Mouse (Mus musculus) lung, postnatal 0 days (tissue): ENCODE results near the gene Cdk4. TPM values are rescaled to one million over a fixed set of nuclear protein-coding genes. Genes with fewer than 3 reads are reported as not detected.

ENCODE experiments used
- ATAC-seq: fragments of 200-750 bp; cut with Nextera tagmentation; 2 replicates; pipeline ENCODE4 v1.8.0; 2017; ENCODE audit warnings: moderate library complexity
- DNase-seq: peaks from one replicate; pipeline ENCODE4 v3.0.0-alpha.2; 2016; ENCODE audit warnings: low spot score
- H3K27ac ChIP-seq: fragments of 300-500 bp; sonication (generic); 2 replicates; pipeline ENCODE4 v1.5.1; 2014; ENCODE audit warnings: antibody characterized with exemption, mild to moderate bottlenecking, low read length, mixed read lengths
- H3K27me3 ChIP-seq: fragments of 300-500 bp; sonication (generic); replicated peaks from 2 replicates; pipeline ENCODE4 v1.6.1; 2014; ENCODE audit warnings: low read length, mixed read lengths; ENCODE audit not compliant: insufficient read depth
- H3K36me3 ChIP-seq: fragments of 300-500 bp; sonication (generic); 2 replicates; pipeline ENCODE4 v1.6.1; 2014; ENCODE audit warnings: low read length, mixed read lengths; ENCODE audit not compliant: insufficient read depth
- H3K4me1 ChIP-seq: fragments of 300-500 bp; sonication (generic); 2 replicates; pipeline ENCODE4 v1.6.1; 2014; ENCODE audit warnings: antibody characterized with exemption, low read depth, low read length, mixed read lengths; ENCODE audit not compliant: insufficient read depth
- H3K4me2 ChIP-seq: fragments of 300-500 bp; sonication (generic); replicated peaks from 2 replicates; pipeline ENCODE4 v1.6.1; 2014; ENCODE audit warnings: low read depth, mild to moderate bottlenecking, low read length, moderate library complexity, mixed read lengths
- H3K4me3 ChIP-seq: fragments of 300-500 bp; sonication (generic); 2 replicates; pipeline ENCODE4 v1.5.1; 2014; ENCODE audit warnings: low read depth, low read length
- H3K9ac ChIP-seq: fragments of 300-500 bp; sonication (generic); replicated peaks from 2 replicates; pipeline ENCODE4 v1.6.1; 2014; ENCODE audit warnings: low read depth, mild to moderate bottlenecking
- H3K9me3 ChIP-seq: fragments of 300-500 bp; sonication (generic); 2 replicates; pipeline ENCODE4 v1.6.1; 2016; ENCODE audit warnings: low read length, mixed read lengths
- CTCF ChIP-seq: IDR thresholded peaks from 2 replicates; pipeline ENCODE4 v1.5.1; 2016; ENCODE audit warnings: antibody characterized with exemption, mild to moderate bottlenecking
- EP300 ChIP-seq: IDR thresholded peaks from 2 replicates; pipeline ENCODE4 v1.6.1; 2016; ENCODE audit warnings: antibody characterized with exemption, mild to moderate bottlenecking, control low read depth
- WGBS: fragments of 180-500 bp; shearing (Covaris S2); extraction: QIAGEN DNeasy Blood & Tissue Kit; methylation state at CpG from one replicate; pipeline ENCODE4 v1.1.7; 2014; 5-methylcytosine and 5-hydroxymethylcytosine counted together
- polyA plus RNA-seq: library from polyadenylated mRNA; unstranded; fragments of >200 nt; fragmentation: Nextera tagmentation; extraction: Ambion mirVana; gene quantifications from 2 replicates; pipeline ENCODE4 v1.2.1, GENCODE M21; 2015

The Cdk4 gene
- polyA plus RNA-seq, 1 experiment from 2014 or later: 362 TPM

GRCm38 (mm10) chr10:127099868-127100267, 36.5 kb downstream of the Cdk4 start:
- Histone ChIP-seq H3K9me3 (no peaks in the 10 kb centered on the region), H3K9ac (no peak overlapping the region), H3K36me3 (peaks cover 20% of the 10 kb centered on the region), H3K4me3 (no peak overlapping the region), H3K4me1 (no peaks in the 10 kb centered on the region), H3K27me3 (no peaks in the 10 kb centered on the region), H3K4me2 (no peak overlapping the region), H3K27ac (no peak overlapping the region)
- 89% methylated on average over 15 of the region's 15 CpGs for WGBS
- no peak for TF ChIP-seq CTCF
- no peak for TF ChIP-seq EP300
- DNase-seq (no peak), ATAC-seq (no peak)

- WGBS: 64% methylated on average over 8 of the region's 8 CpGs
- Histone ChIP-seq H3K27me3 (no peaks in the 10 kb centered on the region), H3K36me3 (peaks cover 24% of the 10 kb centered on the region), H3K9me3 (no peaks in the 10 kb centered on the region), H3K4me3 (no peak overlapping the region), H3K4me1 (no peaks in the 10 kb centered on the region), H3K4me2 (no peak overlapping the region), H3K9ac (no peak overlapping the region), H3K27ac (no peak overlapping the region)
- DNase-seq (no peak), ATAC-seq (no peak)
- no peak for TF ChIP-seq CTCF
- TF ChIP-seq EP300: no peak
Observed at GRCm38 (mm10) chr10:127100414-127100813, 37.1 kb downstream of the Cdk4 start.

GRCm38 (mm10) chr10:127101151-127101550, 37.8 kb downstream of the Cdk4 start:
- DNase-seq (no peak), ATAC-seq (no peak)
- no peak overlapping the region for H3K4me3 ChIP-seq
- H3K9ac ChIP-seq: no peak overlapping the region
- H3K27me3 ChIP-seq: no peaks in the 10 kb centered on the region
- TF ChIP-seq EP300 (no peak), CTCF (no peak)
- H3K9me3 ChIP-seq: no peaks in the 10 kb centered on the region
- H3K4me2 ChIP-seq: no peak overlapping the region
- peaks cover 21% of the 10 kb centered on the region; the same call in 1 of the 2 replicates for H3K36me3 ChIP-seq
- H3K27ac ChIP-seq: no peak overlapping the region
- 78% methylated on average over 6 of the region's 6 CpGs for WGBS
- H3K4me1 ChIP-seq: no peaks in the 10 kb centered on the region

- TF ChIP-seq EP300: no peak
- no peak for TF ChIP-seq CTCF
- peaks cover 11% of the 10 kb centered on the region; the same call in 1 of the 2 replicates for H3K36me3 ChIP-seq
- H3K4me2 ChIP-seq: no peak overlapping the region
- no peaks in the 10 kb centered on the region for H3K27me3 ChIP-seq
- 47% methylated on average over 7 of the region's 7 CpGs for WGBS
- no peaks in the 10 kb centered on the region for H3K9me3 ChIP-seq
- no peak for ATAC-seq
- no peak overlapping the region for H3K9ac ChIP-seq
- no peak overlapping the region for H3K4me3 ChIP-seq
- DNase-seq: no peak
- H3K4me1 ChIP-seq: no peaks in the 10 kb centered on the region
- H3K27ac ChIP-seq: no peak overlapping the region
Observed at GRCm38 (mm10) chr10:127103631-127104030, 40.3 kb downstream of the Cdk4 start.

GRCm38 (mm10) chr10:127107563-127108261, 44.4 kb downstream of the Cdk4 start:
- 79% methylated on average over 16 of the region's 16 CpGs for WGBS
- no peaks in the 10 kb centered on the region for H3K9me3 ChIP-seq
- TF ChIP-seq CTCF (no peak), EP300 (no peak)
- DNase-seq: no peak
- H3K36me3 ChIP-seq: peaks cover 8% of the 10 kb centered on the region; the same call in 1 of the 2 replicates
- H3K4me3 ChIP-seq: no peak overlapping the region
- no peaks in the 10 kb centered on the region for H3K4me1 ChIP-seq
- H3K9ac ChIP-seq: no peak overlapping the region
- H3K4me2 ChIP-seq: no peak overlapping the region
- no peak overlapping the region for H3K27ac ChIP-seq
- ATAC-seq: no peak
- no peaks in the 10 kb centered on the region for H3K27me3 ChIP-seq

GRCm38 (mm10) chr10:127108262-127108583, 44.9 kb downstream of the Cdk4 start:
- Histone ChIP-seq H3K27me3 (no peaks in the 10 kb centered on the region), H3K9ac (no peak overlapping the region), H3K27ac (no peak overlapping the region), H3K4me2 (no peak overlapping the region), H3K4me1 (no peaks in the 10 kb centered on the region), H3K9me3 (no peaks in the 10 kb centered on the region), H3K4me3 (no peak overlapping the region), H3K36me3 (peaks cover 10% of the 10 kb centered on the region; the same call in 1 of the 2 replicates)
- no peak for TF ChIP-seq CTCF
- TF ChIP-seq EP300: no peak
- no peak for DNase-seq
- WGBS: 67% methylated on average over 3 of the region's 3 CpGs
- no peak for ATAC-seq
